In genomic region chr8:106232751-106233150, GRCm38 (mm10) we compare ENCODE assay signal across 21 mouse cellular contexts. TPM values are rescaled to one million over a fixed set of nuclear protein-coding genes. Genes with fewer than 3 reads are reported as not detected.
DNase-seq lines count a peak whose midpoint lies in the region; ATAC-seq and TF ChIP-seq lines count a peak whose summit lies in the region.
"Had no signal": no experiment of that assay in that cellular context is flagged by ENCODE, and none has a peak within 500 bp of the region (broad histone marks: within the 10 kb centered on the region; RNA-seq: fewer than 3 reads in every experiment).

No protein-coding gene starts in this region.

- H3K4me2 ChIP-seq in intestine, postnatal 0 days (replicated peaks; ENCODE audit: low read depth) = no peak overlapping the region
- H3K4me2 ChIP-seq in intestine, embryonic 15.5 days (replicated peaks) = no peak overlapping the region
- no peak overlapping the region for H3K4me2 ChIP-seq in liver, postnatal 0 days (ENCODE audit: low read depth, low read length)
- no peak overlapping the region for H3K4me2 ChIP-seq in stomach, postnatal 0 days (replicated peaks; ENCODE audit: low read depth)
- H3K4me2 ChIP-seq: embryonic facial prominence, embryonic 13.5 days; forebrain, embryonic 12.5 days; hindbrain, embryonic 14.5 days had no signal

- intact Hi-C loops in heart, postnatal 36 days (cut with DNase I) = no loop called here

- H3K4me1 ChIP-seq in intestine, postnatal 0 days (replicated peaks; ENCODE audit: control insufficient read depth, insufficient read depth, low read length) = no peaks in the 10 kb centered on the region
- no peaks in the 10 kb centered on the region for H3K4me1 ChIP-seq in intestine, embryonic 15.5 days (replicated peaks)
- H3K4me1 ChIP-seq in liver, postnatal 0 days (ENCODE audit: insufficient read depth) = no peaks in the 10 kb centered on the region
- H3K4me1 ChIP-seq in stomach, postnatal 0 days (replicated peaks; ENCODE audit: control insufficient read depth, insufficient read depth) = no peaks in the 10 kb centered on the region
- H3K4me1 ChIP-seq: embryonic facial prominence, embryonic 13.5 days; forebrain, embryonic 12.5 days; heart, embryonic 10.5 days had no signal

- H3K4me3 ChIP-seq in intestine, postnatal 0 days (ENCODE audit: low read depth, low read length) = no peak overlapping the region
- H3K4me3 ChIP-seq in intestine, embryonic 15.5 days (replicated peaks) = no peak overlapping the region
- H3K4me3 ChIP-seq in liver, postnatal 0 days (ENCODE audit: low read depth, low read length) = no peak overlapping the region
- no peak overlapping the region for H3K4me3 ChIP-seq in stomach, postnatal 0 days (ENCODE audit: low read depth, low read length)
- H3K4me3 ChIP-seq: embryonic facial prominence, embryonic 13.5 days; forebrain, embryonic 12.5 days; heart, embryonic 10.5 days had no signal

- ATAC-seq in intestine, postnatal 0 days = no peak
- no peak for ATAC-seq in intestine, embryonic 15.5 days
- ATAC-seq in liver, postnatal 0 days = no peak
- no peak for ATAC-seq in stomach, postnatal 0 days (ENCODE audit: low FRiP score, low TSS enrichment)
- ATAC-seq: forebrain, embryonic 16.5 days had no signal

- DNase-seq in liver, postnatal 0 days = no peak
- DNase-seq in liver (no peak), ES-CJ7 (ENCODE audit: low read depth, low spot score) (peak; percentile 34)
- no peak for DNase-seq in stomach, postnatal 0 days (ENCODE audit: low spot score)
- DNase-seq in heart, postnatal 36 days = no peak
- DNase-seq: adrenal gland, adult 8-10 months; B cell, adult 2 months; cerebellum, adult 11-12 months; cerebellum, adult 9-10 months; cerebellum, postnatal 36 days; gastrocnemius, postnatal 10 days; heart, adult 18-20 months; heart, postnatal 10 days had no signal

- no peaks in the 10 kb centered on the region for H3K9me3 ChIP-seq in intestine, postnatal 0 days (ENCODE audit: control insufficient read depth)
- H3K9me3 ChIP-seq in intestine, embryonic 15.5 days = no peaks in the 10 kb centered on the region
- H3K9me3 ChIP-seq in liver, postnatal 0 days (ENCODE audit: low read length) = no peaks in the 10 kb centered on the region
- no peaks in the 10 kb centered on the region for H3K9me3 ChIP-seq in stomach, postnatal 0 days (ENCODE audit: control insufficient read depth, low read length)
- H3K9me3 ChIP-seq: embryonic facial prominence, embryonic 13.5 days; forebrain, embryonic 12.5 days; heart, embryonic 10.5 days had no signal

- 71% methylated on average over 3 of the region's 3 CpGs for WGBS in intestine, postnatal 0 days
- 70% methylated on average over 3 of the region's 3 CpGs for WGBS in intestine, embryonic 15.5 days
- 56% methylated on average over 3 of the region's 3 CpGs for WGBS in liver, postnatal 0 days (ENCODE audit: insufficient replicate concordance)
- WGBS in stomach, postnatal 0 days = 65% methylated on average over 3 of the region's 3 CpGs

- TF ChIP-seq CTCF in intestine, postnatal 0 days (IDR thresholded peaks at IDR 0.05; ENCODE audit: low read depth) = peak; percentile 30
- 0 out of 2 replicates have a peak, but pooled peaks have one; percentile 16 for TF ChIP-seq CTCF in liver, postnatal 0 days (IDR thresholded peaks at IDR 0.05; ENCODE audit: low read depth)
- TF ChIP-seq CTCF in stomach, postnatal 0 days (IDR thresholded peaks at IDR 0.05; ENCODE audit: low read depth) = peak; percentile 15; the same call in 1 of the 2 replicates

- H3K27me3 ChIP-seq in intestine, postnatal 0 days (replicated peaks; ENCODE audit: control insufficient read depth, insufficient read depth, low read length) = no peaks in the 10 kb centered on the region
- no peaks in the 10 kb centered on the region for H3K27me3 ChIP-seq in intestine, embryonic 15.5 days (replicated peaks)
- H3K27me3 ChIP-seq in liver, postnatal 0 days (ENCODE audit: insufficient read depth, low read length) = no peaks in the 10 kb centered on the region
- no peaks in the 10 kb centered on the region for H3K27me3 ChIP-seq in stomach, postnatal 0 days (ENCODE audit: control insufficient read depth, insufficient read depth, low read length)
- H3K27me3 ChIP-seq: CH12.LX; embryonic facial prominence, embryonic 13.5 days; forebrain, embryonic 12.5 days had no signal

- TF ChIP-seq EP300 in liver, postnatal 0 days (IDR thresholded peaks at IDR 0.05; ENCODE audit: low read depth) = no peak
- TF ChIP-seq EP300 in stomach, postnatal 0 days (optimal IDR thresholded peaks at IDR 0.05) = no peak

- no peak overlapping the region for H3K27ac ChIP-seq in intestine, postnatal 0 days (ENCODE audit: low read depth, low read length)
- H3K27ac ChIP-seq in intestine, embryonic 15.5 days = no peak overlapping the region
- H3K27ac ChIP-seq in liver, postnatal 0 days (ENCODE audit: low read depth) = no peak overlapping the region
- no peak overlapping the region for H3K27ac ChIP-seq in stomach, postnatal 0 days (replicated peaks)
- H3K27ac ChIP-seq: embryonic facial prominence, embryonic 13.5 days; forebrain, embryonic 12.5 days; heart, embryonic 10.5 days; hindbrain, embryonic 14.5 days had no signal

- H3K9ac ChIP-seq in intestine, postnatal 0 days (ENCODE audit: low read depth, low read length) = no peak overlapping the region
- H3K9ac ChIP-seq in intestine, embryonic 15.5 days = no peak overlapping the region
- H3K9ac ChIP-seq in liver, postnatal 0 days (replicated peaks) = no peak overlapping the region
- H3K9ac ChIP-seq in stomach, postnatal 0 days (ENCODE audit: low read length) = no peak overlapping the region
- H3K9ac ChIP-seq: embryonic facial prominence, embryonic 13.5 days; forebrain, embryonic 12.5 days; hindbrain, embryonic 14.5 days had no signal

- H3K36me3 ChIP-seq in intestine, postnatal 0 days (ENCODE audit: control insufficient read depth, insufficient read depth) = peaks cover 33% of the 10 kb centered on the region
- H3K36me3 ChIP-seq in intestine, embryonic 15.5 days = peaks cover 17% of the 10 kb centered on the region
- peaks cover 23% of the 10 kb centered on the region for H3K36me3 ChIP-seq in liver, postnatal 0 days (replicated peaks; ENCODE audit: insufficient read depth, low read length)
- peaks cover 13% of the 10 kb centered on the region for H3K36me3 ChIP-seq in stomach, postnatal 0 days (ENCODE audit: control insufficient read depth, insufficient read depth, low read length)

RNA-seq across cellular contexts. Expression of gene Prmt7, which starts 22.0 kb away (rescaled TPM):
- polyA plus RNA-seq in intestine, postnatal 0 days (2015; fragmentation: Nextera tagmentation; extraction: Ambion mirVana) = 11.7 and 12.2 TPM in 2 replicates
- 47.3 and 49.0 TPM in 2 replicates for polyA plus RNA-seq in intestine, embryonic 15.5 days (2015; fragmentation: Nextera tagmentation; extraction: Ambion mirVana)
- polyA plus RNA-seq in liver, postnatal 0 days (2015; fragmentation: Nextera tagmentation; extraction: Ambion mirVana) = 10.4 and 11.0 TPM in 2 replicates
- polyA plus RNA-seq in stomach, postnatal 0 days (2015; fragmentation: Nextera tagmentation; extraction: Ambion mirVana) = 21.9 and 22.1 TPM in 2 replicates
- 10 to 100 TPM; 24.5 to 26.8 TPM for total RNA-seq in heart, postnatal 36 days (2021)

RNA-seq across cellular contexts. Expression of gene Slc7a6os, which starts 22.0 kb away (rescaled TPM):
- 17.0 and 21.0 TPM in 2 replicates for polyA plus RNA-seq in intestine, postnatal 0 days (2015; fragmentation: Nextera tagmentation; extraction: Ambion mirVana)
- polyA plus RNA-seq in intestine, embryonic 15.5 days (2015; fragmentation: Nextera tagmentation; extraction: Ambion mirVana) = 34.0 and 34.3 TPM in 2 replicates
- polyA plus RNA-seq in liver, postnatal 0 days (2015; fragmentation: Nextera tagmentation; extraction: Ambion mirVana) = 12.1 and 12.5 TPM in 2 replicates
- polyA plus RNA-seq in stomach, postnatal 0 days (2015; fragmentation: Nextera tagmentation; extraction: Ambion mirVana) = 18.6 and 18.8 TPM in 2 replicates
- total RNA-seq in heart, postnatal 36 days (2021) = 10 to 100 TPM in 1 of 2 experiments, 1 to 10 TPM in 1; 9.0 to 10.8 TPM
